Mouse (Mus musculus): Measurements from ENCODE around the gene 4930404N11Rik.

DNA sequence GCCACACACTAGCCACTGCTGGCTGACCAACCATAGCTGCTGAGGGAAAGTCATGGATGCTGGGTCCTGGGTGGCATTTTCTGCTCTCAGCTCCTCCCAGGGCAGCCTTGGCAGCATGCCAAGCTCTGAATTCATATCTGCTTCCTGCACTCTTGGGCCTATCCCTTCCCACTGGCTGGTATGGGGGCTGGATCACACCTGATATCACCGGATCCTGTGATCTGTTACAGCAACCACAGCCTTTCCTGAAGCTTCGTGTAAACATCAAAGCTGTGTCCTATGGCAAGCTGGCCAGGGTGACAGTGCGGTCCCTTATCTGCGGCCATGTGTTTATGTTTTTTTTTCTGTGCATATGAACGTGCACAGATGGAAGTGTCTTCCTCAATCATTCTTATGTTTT lies 16.4 kb upstream of the 4930404N11Rik start:
- TF ChIP-seq GATA1 (IDR thresholded peaks at IDR 0.05; ENCODE audit: borderline replicate concordance, low read length) (peak; percentile 99), FLI1 (IDR thresholded peaks at IDR 0.05; ENCODE audit: low read length) (peak; percentile 82)

All from megakaryocyte, embryonic 14.5 days (primary cell).